Mouse (Mus musculus): ENCODE data around the gene Tbcel.

Tbcel gene

DNA sequence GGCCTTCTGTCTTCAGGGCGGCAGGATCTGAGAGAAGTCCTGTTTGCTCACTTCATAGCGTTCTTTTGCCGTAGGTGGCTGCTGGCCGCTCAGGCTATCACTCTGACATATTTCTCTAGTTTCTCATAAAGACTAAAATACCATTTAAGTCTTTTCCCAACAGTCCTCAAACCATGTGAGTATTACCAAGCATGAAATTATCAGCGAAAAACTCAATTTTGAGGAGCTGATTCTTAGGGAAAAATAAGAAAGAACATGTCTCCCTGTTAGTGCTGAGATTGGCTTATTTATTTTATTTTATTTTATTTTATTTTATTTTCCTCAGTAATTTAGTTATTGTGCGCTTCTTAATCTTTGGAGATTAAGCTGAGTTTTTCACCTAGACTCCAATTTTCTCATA is at the start of gene Tbcel:
TSS of gene Tbcel (minus strand) at position 101 of the 400 bp plus-strand sequence.
- no peak for DNase-seq

DNA sequence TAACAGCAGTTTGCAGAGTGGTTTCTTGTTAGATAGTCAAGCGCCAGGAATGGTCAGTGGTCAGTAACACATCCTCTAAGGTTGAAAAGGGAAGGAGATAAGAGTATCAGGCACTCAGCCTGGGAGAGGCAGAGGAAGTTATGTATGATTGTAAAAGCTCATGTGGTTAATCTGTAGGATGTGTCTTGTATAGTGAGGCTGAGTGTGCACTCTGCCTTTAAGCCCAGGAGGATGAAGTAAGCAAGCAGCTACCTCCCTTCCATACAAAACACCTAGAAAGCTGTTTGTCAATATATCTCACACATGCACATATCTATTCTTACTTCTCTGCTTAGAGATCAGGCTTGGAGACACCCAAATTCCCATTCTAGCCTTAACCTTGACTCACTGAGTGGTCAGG is 47.6 kb upstream of the Tbcel start:
- no peak for DNase-seq

GRCm38 (mm10) chr9:42550116-42550515 is 42.5 kb upstream of the Tbcel start:
- DNase-seq = peak; percentile 92

DNA sequence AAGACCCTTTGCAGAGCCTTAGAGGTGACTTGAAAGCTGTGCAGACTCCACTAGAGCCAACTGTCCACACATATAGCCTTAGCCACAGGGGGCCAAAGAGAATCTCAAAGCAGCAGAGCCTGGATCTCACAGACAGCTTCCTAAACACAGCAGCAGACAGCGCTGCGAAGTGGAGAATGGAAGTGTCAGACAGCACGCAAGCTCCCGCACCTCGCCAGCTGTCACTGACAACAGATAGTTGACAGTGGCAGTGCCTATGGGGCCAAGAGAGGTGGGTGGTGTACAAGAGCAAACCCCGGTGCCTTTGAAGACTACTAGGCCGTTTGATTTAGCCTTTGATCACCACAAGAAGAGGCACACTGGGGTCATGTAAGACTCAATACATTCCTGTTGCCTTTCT is 41.4 kb upstream of the Tbcel start:
- DNase-seq = peak; percentile 27

DNA sequence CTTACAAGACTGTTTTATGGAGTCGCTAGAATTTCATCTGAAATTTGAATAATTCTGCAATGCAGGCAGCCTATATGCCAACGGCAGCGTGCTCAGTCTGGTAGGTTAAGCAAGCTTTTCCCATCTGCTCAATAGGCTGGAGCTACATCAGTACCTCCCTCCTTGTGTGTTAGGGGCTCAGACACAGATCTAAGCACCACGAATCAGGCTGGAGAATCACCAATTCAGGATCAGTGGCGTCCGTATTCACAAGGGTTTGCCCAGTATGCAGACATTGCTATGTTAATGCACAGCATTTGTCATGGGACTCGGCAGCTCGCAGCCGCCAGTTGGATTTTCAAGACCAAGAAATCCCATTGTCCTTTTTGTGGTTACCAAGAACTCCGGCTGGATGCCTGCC is 36.9 kb upstream of the Tbcel start:
- no peak for DNase-seq

GRCm38 (mm10) chr9:42533491-42533890 is 25.9 kb upstream of the Tbcel start:
- DNase-seq = no peak

- no peak for DNase-seq
Measured at GRCm38 (mm10) chr9:42533041-42533440, 25.4 kb upstream of the Tbcel start.

DNA sequence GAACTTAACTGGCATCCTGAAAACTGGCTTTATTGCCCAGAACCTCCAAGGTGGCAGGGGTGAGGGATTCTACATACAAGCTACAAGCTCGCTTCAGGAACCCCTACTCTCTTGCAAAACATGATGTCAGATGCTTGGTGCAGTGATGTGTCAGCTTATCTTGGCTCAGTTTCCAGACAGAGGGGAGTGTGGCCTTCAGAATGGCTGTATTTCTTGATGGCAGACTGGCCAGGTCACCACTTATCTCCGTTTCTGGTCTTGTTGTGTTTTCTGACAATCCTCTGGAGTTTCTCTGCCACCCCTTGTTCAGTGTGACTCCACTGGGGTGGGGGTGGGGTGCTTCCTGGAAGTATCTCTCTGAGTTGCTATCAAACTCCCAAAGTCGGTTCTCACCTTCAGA is 24.3 kb upstream of the Tbcel start:
- no peak for DNase-seq

DNA sequence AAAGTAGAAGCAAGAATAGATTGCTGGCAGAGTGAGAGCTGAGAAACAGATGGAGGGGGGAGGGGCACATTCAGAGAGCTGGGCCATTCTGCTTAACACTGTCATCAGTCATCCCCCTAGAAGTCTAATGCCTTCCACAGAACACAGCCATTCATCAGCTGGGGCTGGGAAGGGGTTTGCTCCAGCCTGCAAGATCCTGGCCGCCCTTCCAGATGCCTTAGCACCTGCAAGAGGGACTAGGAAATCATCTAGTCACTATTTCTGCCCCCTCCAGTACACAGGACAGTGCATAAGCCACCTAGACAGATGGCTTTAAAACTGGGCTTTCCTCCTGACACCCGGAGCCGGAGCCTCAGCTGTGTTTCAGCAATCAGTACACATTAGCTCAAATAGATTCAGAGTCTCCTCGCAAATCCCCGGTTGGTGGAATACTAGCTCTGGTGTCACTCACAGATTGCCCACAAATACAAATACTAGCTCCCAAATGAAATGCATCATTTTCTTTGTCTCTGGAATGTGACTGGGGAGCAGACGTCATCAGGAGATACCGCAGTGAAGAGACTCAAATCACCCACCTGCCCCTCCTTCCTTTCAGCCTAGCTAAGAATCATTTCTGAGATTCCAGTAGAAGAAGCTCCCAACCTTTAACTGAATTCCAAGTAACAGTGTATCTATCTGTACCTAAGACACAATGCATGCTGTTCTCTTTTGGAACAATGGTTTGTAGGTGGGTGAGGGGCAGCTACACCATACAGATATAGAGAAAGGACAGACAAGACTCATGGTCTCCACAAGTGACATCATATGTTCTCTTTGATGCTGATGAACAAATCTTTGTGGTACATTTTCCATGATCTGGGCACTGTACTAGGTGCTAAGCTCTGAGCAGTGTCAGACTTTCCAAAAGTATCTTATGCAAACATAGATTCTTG is 22.9 kb upstream of the Tbcel start:
- DNase-seq = no peak

DNA sequence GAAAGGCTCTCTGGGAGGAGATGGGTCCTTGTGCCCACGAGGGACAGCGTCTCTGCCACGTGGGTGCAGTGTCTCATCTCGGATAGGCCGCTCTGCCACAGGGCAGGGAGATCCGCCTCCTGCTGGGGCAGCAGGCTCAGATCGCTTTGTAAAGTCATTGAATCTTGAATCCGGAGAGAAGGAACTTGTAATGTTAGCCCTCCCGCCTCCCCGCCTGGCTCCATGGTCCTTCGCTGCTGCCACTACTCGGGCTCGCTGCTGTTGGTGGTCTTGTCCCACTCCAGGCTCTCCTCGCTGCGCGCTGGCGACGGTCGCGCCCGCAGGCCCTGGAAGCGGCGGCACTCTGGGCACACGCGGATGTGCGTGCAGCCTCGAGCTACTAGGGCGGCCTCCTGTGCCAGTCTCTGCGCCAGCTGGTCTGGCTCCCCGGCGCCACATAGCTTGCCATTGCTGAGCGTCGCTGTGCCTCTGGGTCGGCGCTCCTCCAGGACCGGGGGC is 13.0 kb upstream of the Tbcel start:
- peak; percentile 74 for DNase-seq

DNA sequence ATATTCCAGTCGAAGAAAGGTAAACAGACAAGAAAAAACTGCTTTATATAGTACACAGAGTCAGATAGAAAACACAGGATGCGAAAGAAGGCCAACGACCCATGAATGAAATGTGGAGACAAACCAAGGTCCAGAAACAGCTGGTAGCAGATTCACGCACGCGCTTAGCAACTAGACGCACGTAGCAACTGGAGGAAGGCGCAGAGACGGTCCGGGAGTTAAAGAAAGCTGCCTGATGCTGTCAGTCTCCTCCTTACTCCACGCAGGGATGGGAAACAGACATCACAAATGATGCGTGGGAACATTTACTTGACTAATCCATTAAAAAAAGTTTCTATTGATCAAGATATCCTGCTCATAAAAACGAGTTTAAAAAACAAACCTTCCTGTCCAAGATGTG is 10.6 kb upstream of the Tbcel start:
- no peak for DNase-seq

DNA sequence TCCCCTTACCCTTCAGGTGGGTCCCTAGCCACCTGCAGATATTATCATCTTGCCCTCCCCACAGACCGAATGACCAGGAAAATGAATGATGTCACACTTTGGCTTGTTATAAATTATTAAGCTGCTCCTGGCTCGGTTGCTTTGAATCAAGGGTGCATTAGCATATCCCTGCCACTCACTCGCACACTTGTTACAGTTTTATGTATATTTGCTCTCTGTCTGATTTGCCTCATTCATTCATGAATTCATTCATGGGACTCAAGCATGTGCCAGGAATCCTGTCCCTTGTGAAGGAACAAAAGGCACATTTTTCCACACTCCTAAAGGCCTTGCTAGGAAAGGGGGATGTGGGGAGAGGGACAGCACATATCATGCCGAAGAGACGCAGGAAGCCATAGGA is 5.5 kb upstream of the Tbcel start:
- no peak for DNase-seq

DNA sequence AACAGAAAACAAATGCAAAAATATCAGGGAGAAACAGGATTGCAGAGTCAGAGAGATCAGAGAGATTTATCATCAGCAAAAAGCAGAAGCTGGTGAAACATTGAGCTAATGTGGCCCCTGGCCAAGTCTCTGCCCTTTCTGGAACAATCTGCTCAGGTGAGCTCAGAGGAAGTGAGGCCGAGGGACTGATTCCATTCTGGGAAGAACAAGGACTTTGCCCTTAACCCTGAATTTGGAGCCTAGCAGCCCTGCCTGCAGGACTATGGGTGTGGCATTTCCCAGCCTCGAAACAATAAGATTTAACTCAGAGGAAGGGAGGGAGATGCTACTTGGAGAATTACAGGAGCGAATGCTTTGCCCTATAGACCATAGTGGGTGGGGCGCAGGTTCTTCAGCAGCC is 4.7 kb upstream of the Tbcel start:
- no peak for DNase-seq

DNA sequence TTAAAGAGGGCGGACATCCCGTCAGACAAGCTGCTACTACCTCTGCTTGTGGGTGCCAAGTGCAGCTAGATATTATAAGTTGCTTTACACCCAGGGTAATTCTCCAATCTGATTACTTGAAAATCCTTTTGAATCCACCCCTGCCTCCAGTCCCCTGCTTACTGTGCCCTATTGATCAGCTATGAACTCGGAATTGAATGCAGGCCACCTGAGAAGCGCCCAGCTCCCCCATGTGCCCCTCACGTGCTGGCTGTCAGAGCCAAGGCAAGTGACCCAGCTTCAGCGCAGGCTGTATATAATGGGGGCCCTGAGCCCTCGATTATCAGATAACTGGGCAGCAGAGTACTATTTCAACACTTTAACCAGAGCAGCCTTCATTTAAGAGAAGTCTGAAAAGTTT is 626 bp upstream of the Tbcel start:
- DNase-seq = no peak

DNA sequence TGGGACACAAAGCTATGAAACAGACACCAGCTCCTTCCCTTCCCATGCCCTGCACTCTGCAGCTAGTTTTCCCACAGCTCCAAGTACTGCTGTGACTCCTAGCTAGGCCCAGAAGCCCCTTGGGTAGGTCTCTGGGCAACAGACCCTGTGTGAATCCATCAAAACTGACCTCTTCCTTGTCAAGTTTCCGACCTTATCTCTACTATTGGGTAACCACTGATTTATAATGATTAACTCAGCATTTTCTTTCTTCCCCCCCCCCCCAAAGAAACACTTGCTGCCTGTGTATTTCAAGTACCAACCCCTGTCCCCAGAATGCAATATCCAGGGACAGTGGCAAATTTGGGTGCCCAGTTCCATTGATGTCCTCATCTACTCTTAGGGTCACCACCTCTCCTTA is 587 bp downstream of the Tbcel start:
- no peak for DNase-seq

- DNase-seq = no peak
Measured at GRCm38 (mm10) chr9:42504971-42505510, 2.6 kb downstream of the Tbcel start.

GRCm38 (mm10) chr9:42504559-42504958 is 3.0 kb downstream of the Tbcel start:
- DNase-seq = no peak

GRCm38 (mm10) chr9:42503709-42504108 is 3.9 kb downstream of the Tbcel start:
- DNase-seq = no peak

- no peak for DNase-seq
Measured at GRCm38 (mm10) chr9:42496296-42496695, 11.3 kb downstream of the Tbcel start.

GRCm38 (mm10) chr9:42491780-42492179 is 15.8 kb downstream of the Tbcel start:
- no peak for DNase-seq

GRCm38 (mm10) chr9:42490589-42491382 is 16.8 kb downstream of the Tbcel start:
- no peak for DNase-seq

DNA sequence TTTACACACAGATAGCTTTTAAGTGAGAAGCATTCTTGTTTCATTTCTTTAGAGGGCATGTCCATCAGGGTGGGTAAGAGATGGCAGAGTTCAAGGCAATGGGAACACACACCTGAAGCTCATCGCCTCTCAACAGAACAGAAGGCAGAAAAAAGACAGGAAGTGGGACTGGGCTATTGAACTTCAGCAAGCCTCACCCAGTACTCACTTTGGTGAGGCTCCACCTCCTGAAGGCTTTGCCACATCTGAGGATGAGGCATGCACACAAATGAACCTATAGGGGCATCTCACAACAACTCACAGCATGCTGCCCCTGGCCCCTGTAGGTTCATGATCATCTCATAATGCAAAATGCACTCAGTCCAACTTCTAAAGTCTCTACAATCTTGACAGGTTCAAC is 19.5 kb downstream of the Tbcel start:
- DNase-seq = peak; percentile 67

GRCm38 (mm10) chr9:42486913-42487312 is 20.7 kb downstream of the Tbcel start:
- DNase-seq = no peak

GRCm38 (mm10) chr9:42484667-42485066 is 22.9 kb downstream of the Tbcel start:
- DNase-seq = no peak

Data from thymus, postnatal 4 days (tissue).